Mouse (Mus musculus) heart, adult 18-20 months (tissue): ENCODE measurements around the gene Apom. TPM values are rescaled to one million over a fixed set of nuclear protein-coding genes. Genes with fewer than 3 reads are reported as not detected.

Source experiments
- DNase-seq, 2 experiments: peaks; one replicate each; pipeline ENCODE4 v3.0.0; 2021 to 2022; ENCODE audit warnings: mixed read lengths in 1 of 2
- total RNA-seq, 2 experiments: library from RNA; stranded (reverse); gene quantifications; 2 replicates each; pipeline ENCODE4 v1.2.3; 2021

The Apom gene
- total RNA-seq, 2 experiments from 2014 or later: not detected

GRCm38 (mm10) chr17:35096597-35096996 lies 35.3 kb downstream of the Apom start:
- no peak for DNase-seq

- no peak for DNase-seq
These were observed 37.1 kb downstream of the Apom start for GRCm38 (mm10) chr17:35094475-35095365.

GRCm38 (mm10) chr17:35092403-35093198 lies 39.2 kb downstream of the Apom start:
- no peak for DNase-seq

- peak; percentile 42 to 44 for DNase-seq
These were observed 41.5 kb downstream of the Apom start for GRCm38 (mm10) chr17:35090166-35090932.

GRCm38 (mm10) chr17:35088825-35089644 lies 42.8 kb downstream of the Apom start, which contains the start of gene Abhd16a:
Gene Abhd16a, plus strand, starts transcription at chr17:35089263.
- DNase-seq: peak; percentile 95 to 97

GRCm38 (mm10) chr17:35088151-35088550 lies 43.7 kb downstream of the Apom start:
- DNase-seq: no peak

- no peak for DNase-seq
These were observed 46.5 kb downstream of the Apom start, which contains the start of gene Ly6g6f for GRCm38 (mm10) chr17:35085208-35085865. Gene Ly6g6f, minus strand, starts transcription at chr17:35085610.

- DNase-seq: no peak
These were observed 47.8 kb downstream of the Apom start for GRCm38 (mm10) chr17:35083929-35084497.

- no peak for DNase-seq
These were observed 48.8 kb downstream of the Apom start for GRCm38 (mm10) chr17:35082841-35083576.

GRCm38 (mm10) chr17:35080710-35081109 lies 51.1 kb downstream of the Apom start:
- DNase-seq: no peak

GRCm38 (mm10) chr17:35080248-35080647 lies 51.6 kb downstream of the Apom start:
- DNase-seq: no peak

GRCm38 (mm10) chr17:35079778-35080177 lies 52.1 kb downstream of the Apom start:
- DNase-seq: peak in 1 of 2 experiments; percentile 32

Other genes with a start within 250 kb of the Apom start
- gene C2, start 233.8 kb downstream of the Apom start, total RNA-seq: 1 to 10 TPM; 2.8 to 4.1 TPM
- 10 to 100 TPM; 38.1 to 42.7 TPM for gene Ehmt2, start 233.6 kb downstream of the Apom start, total RNA-seq
- under 1 TPM in 1 of 2 experiments, not detected in 1; 0.62 TPM for gene Slc44a4, start 217.6 kb downstream of the Apom start, total RNA-seq
- gene Neu1, start 200.8 kb downstream of the Apom start, total RNA-seq: 10 to 100 TPM; 14.6 to 15.9 TPM
- 10 to 100 TPM; 15.5 to 68.2 TPM for gene Hspa1b, start 172.8 kb downstream of the Apom start, total RNA-seq
- not detected for gene Gm20481, start 162.1 kb downstream of the Apom start, total RNA-seq
- gene Hspa1a, start 159.9 kb downstream of the Apom start, total RNA-seq: 10 to 100 TPM; 17.5 to 41.5 TPM
- 10 to 100 TPM in 1 of 2 experiments, 1 to 10 TPM in 1; 9.8 to 10.8 TPM for gene Hspa1l, start 159.3 kb downstream of the Apom start, total RNA-seq
- gene Lsm2, start 150.2 kb downstream of the Apom start, total RNA-seq: 10 to 100 TPM; 16.3 to 18.0 TPM
- gene Vars, start 131.1 kb downstream of the Apom start, total RNA-seq: 10 to 100 TPM; 32.4 to 35.1 TPM
- 10 to 100 TPM; 13.1 to 14.1 TPM for gene Vwa7, start 115.5 kb downstream of the Apom start, total RNA-seq
- gene Sapcd1, start 104.0 kb downstream of the Apom start, total RNA-seq: not detected
- gene Msh5, start 85.3 kb downstream of the Apom start, total RNA-seq: not detected
- 10 to 100 TPM; 30.4 to 32.4 TPM for gene Clic1, start 82.1 kb downstream of the Apom start, total RNA-seq
- gene Ddah2, start 73.0 kb downstream of the Apom start, total RNA-seq: 10 to 100 TPM; 14.0 to 19.8 TPM
- not detected for gene Ly6g6c, start 66.7 kb downstream of the Apom start, total RNA-seq
- under 1 TPM; 0.31 to 0.87 TPM for gene Mpig6b, start 65.9 kb downstream of the Apom start, total RNA-seq
- gene Ly6g6e, start 55.1 kb downstream of the Apom start, total RNA-seq: not detected
- gene Ly6g6d, start 54.0 kb downstream of the Apom start, total RNA-seq: under 1 TPM in 1 of 2 experiments, not detected in 1; 0.57 TPM
- not detected for gene Ly6g6f, start 46.4 kb downstream of the Apom start, total RNA-seq
- gene Abhd16a, start 42.8 kb downstream of the Apom start, total RNA-seq: 10 to 100 TPM; 55.1 to 59.5 TPM
- not detected for gene Ly6g5c, start 23.8 kb downstream of the Apom start, total RNA-seq
- not detected for gene Ly6g5b, start 16.6 kb downstream of the Apom start, total RNA-seq
- 10 to 100 TPM in 1 of 2 experiments, 1 to 10 TPM in 1; 7.3 to 10.5 TPM for gene Gpank1, start 10.6 kb downstream of the Apom start, total RNA-seq
- gene Csnk2b, start 10.0 kb downstream of the Apom start, total RNA-seq: 100 to 1,000 TPM; 149 to 150 TPM
- gene D17H6S53E, start 5.7 kb downstream of the Apom start, total RNA-seq: 10 to 100 TPM; 25.3 to 28.5 TPM
- 100 to 1,000 TPM; 242 to 244 TPM for gene Bag6, start 3.1 kb upstream of the Apom start, total RNA-seq
- gene Prrc2a, start 32.8 kb upstream of the Apom start, total RNA-seq: 100 to 1,000 TPM; 125 to 144 TPM
- gene Aif1, start 44.0 kb upstream of the Apom start, total RNA-seq: 1 to 10 TPM; 3.7 to 4.8 TPM
- gene Lst1, start 56.4 kb upstream of the Apom start, total RNA-seq: 1 to 10 TPM; 2.0 to 3.3 TPM
- gene Ltb, start 62.4 kb upstream of the Apom start, total RNA-seq: 10 to 100 TPM in 1 of 2 experiments, 1 to 10 TPM in 1; 1.5 to 12.1 TPM
- gene Tnf, start 70.0 kb upstream of the Apom start, total RNA-seq: under 1 TPM; 0.25 to 0.28 TPM
- 1 to 10 TPM in 1 of 2 experiments, not detected in 1; 1.0 TPM for gene Lta, start 73.3 kb upstream of the Apom start, total RNA-seq
- gene Gm16181, start 88.8 kb upstream of the Apom start, total RNA-seq: not detected
- 1 to 10 TPM; 2.1 to 2.3 TPM for gene Atp6v1g2, start 101.6 kb upstream of the Apom start, total RNA-seq
- 1 to 10 TPM; 8.2 to 8.3 TPM for gene Nfkbil1, start 103.7 kb upstream of the Apom start, total RNA-seq
- 10 to 100 TPM; 77.3 to 83.1 TPM for gene Ddx39b, start 109.7 kb upstream of the Apom start, total RNA-seq
- 100 to 1,000 TPM; 164 to 263 TPM for gene H2-D1, start 130.7 kb upstream of the Apom start, total RNA-seq
- gene H2-Q1, start 188.4 kb upstream of the Apom start, total RNA-seq: 1 to 10 TPM; 2.6 to 3.9 TPM
- gene H2-Q2, start 210.2 kb upstream of the Apom start, total RNA-seq: 1 to 10 TPM; 1.7 TPM
- 10 to 100 TPM; 18.7 to 54.0 TPM for gene H2-Q4, start 247.6 kb upstream of the Apom start, total RNA-seq